Mouse (Mus musculus) stomach, embryonic 14.5 days (tissue): Measurements from ENCODE around the gene Cacna1b. TPM values are rescaled to one million over a fixed set of nuclear protein-coding genes. Genes with fewer than 3 reads are reported as not detected.
A peak's percentile ranks its signal among the peaks of the same experiment; 100 is the strongest.

Source experiments
- ATAC-seq: fragments of 200-750 bp; cut with Nextera tagmentation; 2 replicates; pipeline ENCODE4 v1.8.0; 2017; ENCODE audit warnings: low read depth, moderate TSS enrichment; ENCODE audit not compliant: insufficient number of reproducible peaks, insufficient read depth, low FRiP score
- H3K27ac ChIP-seq: fragments of 300-500 bp; sonication (generic); 2 replicates; pipeline ENCODE4 v1.5.1; 2014; ENCODE audit warnings: mild to moderate bottlenecking, low read length, moderate library complexity, mixed read lengths
- H3K27me3 ChIP-seq: fragments of 300-500 bp; sonication (generic); 2 replicates; pipeline ENCODE4 v1.6.1; 2014; ENCODE audit warnings: low read length, control low read depth, mixed read lengths; ENCODE audit not compliant: control insufficient read depth, insufficient read depth
- H3K36me3 ChIP-seq: fragments of 300-500 bp; sonication (generic); 2 replicates; pipeline ENCODE4 v1.6.1; 2014; ENCODE audit warnings: mild to moderate bottlenecking, control low read depth, low read length, moderate library complexity, mixed read lengths; ENCODE audit not compliant: control insufficient read depth, insufficient read depth
- H3K4me1 ChIP-seq: fragments of 300-500 bp; sonication (generic); 2 replicates; pipeline ENCODE4 v1.6.1; 2014; ENCODE audit warnings: low read length, control low read depth, mixed read lengths; ENCODE audit not compliant: control insufficient read depth, insufficient read depth
- H3K4me2 ChIP-seq: fragments of 300-500 bp; sonication (generic); replicated peaks from 2 replicates; pipeline ENCODE4 v1.6.1; 2014; ENCODE audit warnings: low read depth, low read length, control low read depth
- H3K4me3 ChIP-seq: fragments of 300-500 bp; sonication (generic); 2 replicates; pipeline ENCODE4 v1.5.1; 2014; ENCODE audit warnings: low read depth, low read length, control low read depth
- H3K9ac ChIP-seq: fragments of 300-500 bp; sonication (generic); replicated peaks from 2 replicates; pipeline ENCODE4 v1.6.1; 2014; ENCODE audit warnings: low read depth, mild to moderate bottlenecking, control low read depth, low read length, moderate library complexity, mixed read lengths
- H3K9me3 ChIP-seq: fragments of 300-500 bp; sonication (generic); 2 replicates; pipeline ENCODE4 v1.6.1; 2016; ENCODE audit warnings: low read depth, low read length, control low read depth; ENCODE audit not compliant: control insufficient read depth
- WGBS: fragments of 180-500 bp; shearing (Covaris S2); extraction: QIAGEN DNeasy Blood & Tissue Kit; methylation state at CpG from one replicate; pipeline ENCODE4 v1.1.7; 2014; 5-methylcytosine and 5-hydroxymethylcytosine counted together
- polyA plus RNA-seq: library from polyadenylated mRNA; unstranded; fragments of >200 nt; fragmentation: Nextera tagmentation; extraction: Ambion mirVana; gene quantifications from 2 replicates; pipeline ENCODE4 v1.2.1, GENCODE M21; 2014

Cacna1b gene
- polyA plus RNA-seq, 1 experiment from 2014 or later, result 1.3 TPM

DNA sequence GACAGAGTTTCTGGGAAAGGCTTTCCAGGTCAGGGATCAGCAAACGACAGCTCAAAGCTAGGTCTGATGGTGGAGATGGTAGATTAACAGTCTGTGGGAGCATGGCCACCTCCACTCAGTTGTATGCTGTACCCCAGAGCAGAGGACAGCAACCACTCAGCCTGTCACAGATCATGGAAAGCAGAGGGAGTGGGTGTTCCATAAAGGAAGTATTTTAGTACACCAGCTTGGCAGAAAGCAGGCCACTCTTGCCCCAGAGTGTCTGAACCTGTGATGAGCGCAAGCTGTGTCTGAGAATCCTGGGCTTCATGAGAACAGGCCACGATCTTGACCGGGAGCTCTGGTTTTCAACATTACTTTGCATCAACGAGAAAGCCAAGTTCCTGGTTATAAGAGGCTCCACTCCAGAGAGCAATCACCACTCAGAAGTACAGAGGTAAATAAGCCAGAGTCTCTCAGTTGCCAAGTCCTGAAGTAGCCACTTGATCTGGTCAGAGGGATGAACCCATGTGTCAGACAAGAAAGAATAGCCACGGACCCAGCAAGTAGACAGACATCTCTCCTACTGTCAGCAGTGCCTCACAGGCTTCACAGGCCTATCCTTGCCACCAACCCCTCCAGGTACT is 103.7 kb downstream of the Cacna1b start:
- WGBS, result 69% methylated on average over 6 of the region's 6 CpGs
- Histone ChIP-seq H3K27me3 (no peaks in the 10 kb centered on the region), H3K9ac (no peak overlapping the region), H3K9me3 (no peaks in the 10 kb centered on the region), H3K27ac (no peak overlapping the region), H3K4me1 (no peaks in the 10 kb centered on the region), H3K4me2 (no peak overlapping the region), H3K36me3 (no peaks in the 10 kb centered on the region), H3K4me3 (no peak overlapping the region)
- ATAC-seq, result no peak

DNA sequence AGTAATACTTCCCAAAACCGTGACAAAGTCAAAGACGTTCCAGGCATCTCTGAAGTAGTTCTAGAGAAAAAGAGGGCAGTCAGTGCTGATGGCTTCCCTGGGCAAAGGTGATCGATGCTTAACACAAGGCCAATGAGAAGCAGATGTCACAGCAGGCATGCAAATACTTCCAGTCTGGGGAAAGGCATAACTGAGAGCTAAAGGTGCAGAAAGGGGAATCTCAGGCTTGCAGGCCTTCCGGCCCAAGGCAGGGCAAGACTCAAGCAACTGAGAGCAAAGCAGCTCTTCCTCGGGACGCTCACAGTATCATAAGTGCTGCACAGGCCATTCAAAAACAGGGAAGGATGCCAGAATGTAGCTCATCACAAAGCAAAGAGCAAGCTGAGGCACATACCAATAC is 114.4 kb downstream of the Cacna1b start:
- H3K4me1 ChIP-seq, result no peaks in the 10 kb centered on the region
- H3K4me3 ChIP-seq, result no peak overlapping the region
- H3K9ac ChIP-seq, result no peak overlapping the region
- no peaks in the 10 kb centered on the region for H3K9me3 ChIP-seq
- H3K27me3 ChIP-seq, result no peaks in the 10 kb centered on the region
- 80% methylated on average over 6 of the region's 6 CpGs for WGBS
- no peak for ATAC-seq
- no peak overlapping the region for H3K4me2 ChIP-seq
- no peak overlapping the region for H3K27ac ChIP-seq
- H3K36me3 ChIP-seq, result no peaks in the 10 kb centered on the region

DNA sequence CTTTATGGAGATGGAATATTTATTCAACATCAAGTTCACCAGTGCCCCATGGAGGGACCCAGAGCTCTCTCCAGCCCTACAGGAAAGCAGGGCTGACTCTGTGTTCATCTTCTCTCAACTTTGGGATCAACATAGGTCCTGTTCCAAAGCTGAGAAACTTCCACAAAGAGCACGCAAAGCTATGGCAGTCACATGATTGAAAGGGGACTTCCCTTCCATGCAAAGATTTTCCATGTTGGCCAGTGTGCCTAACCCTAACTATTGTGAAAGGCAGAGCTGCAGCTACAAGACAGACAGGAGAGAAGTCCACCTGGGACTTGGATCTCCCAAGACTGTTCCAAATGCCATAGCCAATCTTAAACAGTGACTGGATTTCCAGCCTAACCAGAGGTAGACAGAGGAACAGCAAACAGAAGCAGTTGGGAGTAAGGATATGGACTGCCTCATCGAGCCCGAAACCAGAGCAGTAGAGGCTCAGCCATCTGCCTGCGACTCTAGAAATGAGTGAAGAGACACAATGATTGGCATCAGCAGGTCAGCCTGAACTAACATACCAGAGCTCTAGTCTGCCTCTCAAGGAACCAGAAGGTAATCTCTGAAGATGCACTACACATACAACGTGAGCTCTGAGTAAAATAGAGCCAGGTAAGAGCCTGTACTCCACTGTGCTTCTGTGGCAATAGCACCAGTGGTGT is 116.4 kb downstream of the Cacna1b start:
- Histone ChIP-seq H3K9me3 (no peaks in the 10 kb centered on the region), H3K27me3 (no peaks in the 10 kb centered on the region), H3K4me1 (no peaks in the 10 kb centered on the region), H3K36me3 (no peaks in the 10 kb centered on the region), H3K27ac (no peak overlapping the region), H3K4me3 (no peak overlapping the region), H3K9ac (no peak overlapping the region), H3K4me2 (no peak overlapping the region)
- WGBS, result 84% methylated on average over 5 of the region's 5 CpGs
- no peak for ATAC-seq

DNA sequence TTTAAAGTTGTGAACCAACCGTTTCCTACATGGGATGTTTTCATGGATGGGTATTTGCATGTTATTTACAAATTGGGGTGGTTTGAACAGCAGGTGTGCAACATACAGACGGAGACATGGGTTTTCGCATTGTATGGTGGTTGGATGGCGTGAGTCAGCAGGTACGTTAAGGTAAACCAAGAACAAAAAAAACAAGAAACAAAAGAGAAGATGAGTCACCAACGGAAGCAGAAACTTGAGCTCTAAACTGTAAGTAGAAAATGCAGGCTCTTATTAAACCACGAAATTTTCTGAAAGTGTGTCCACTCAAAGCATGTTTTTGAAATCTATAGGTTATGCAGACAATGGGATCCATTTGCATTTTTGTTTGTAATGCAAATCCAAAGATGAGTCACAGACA is 120.1 kb downstream of the Cacna1b start:
- H3K4me1 ChIP-seq, result no peaks in the 10 kb centered on the region
- no peak overlapping the region for H3K9ac ChIP-seq
- H3K4me2 ChIP-seq, result no peak overlapping the region
- no peak overlapping the region for H3K27ac ChIP-seq
- no peak overlapping the region for H3K4me3 ChIP-seq
- no peak for ATAC-seq
- H3K27me3 ChIP-seq, result no peaks in the 10 kb centered on the region
- no peaks in the 10 kb centered on the region for H3K36me3 ChIP-seq
- H3K9me3 ChIP-seq, result no peaks in the 10 kb centered on the region
- WGBS, result 89% methylated on average over 7 of the region's 7 CpGs

DNA sequence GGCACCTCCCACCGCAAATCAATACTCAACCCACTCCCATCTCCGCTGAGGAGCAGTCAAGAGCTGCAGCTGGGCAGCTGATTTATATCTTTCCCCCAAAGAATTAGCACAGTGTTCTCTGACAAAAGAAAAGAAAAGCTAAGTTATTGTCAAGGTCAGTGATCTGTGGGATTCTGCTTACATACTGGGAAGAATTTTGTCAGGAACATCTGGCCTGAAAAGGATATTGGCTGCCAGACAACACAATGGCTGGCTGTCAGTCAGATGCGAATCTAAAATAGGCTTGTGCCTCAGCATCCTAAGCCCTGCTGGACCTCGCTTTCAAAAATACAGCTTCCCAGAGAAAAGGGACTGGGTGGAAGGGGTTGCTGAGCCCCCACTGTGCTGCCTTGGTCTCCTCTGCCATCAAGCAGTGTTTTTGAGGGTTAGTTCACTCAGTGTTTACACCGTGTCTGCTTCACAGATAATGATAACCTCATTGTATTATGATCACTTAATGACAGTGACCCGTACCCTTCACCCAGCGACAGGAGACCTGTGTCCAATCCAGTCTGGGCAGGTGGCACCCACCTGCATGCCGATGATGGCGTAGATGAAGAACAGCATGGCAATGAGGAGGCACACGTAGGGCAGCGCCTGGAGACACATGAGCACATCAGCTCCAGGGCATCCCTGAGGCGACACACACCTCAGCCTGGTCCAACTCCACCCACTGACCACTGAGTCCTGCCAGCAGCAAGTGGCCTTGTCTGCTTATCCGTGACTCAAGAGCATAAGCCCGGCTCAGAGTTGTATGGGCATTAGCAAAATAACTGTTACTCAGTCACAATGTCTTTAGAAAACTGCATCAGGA is 124.6 kb downstream of the Cacna1b start:
- Histone ChIP-seq H3K27me3 (no peaks in the 10 kb centered on the region), H3K4me3 (no peak overlapping the region), H3K9me3 (no peaks in the 10 kb centered on the region), H3K4me2 (no peak overlapping the region), H3K9ac (no peak overlapping the region), H3K36me3 (no peaks in the 10 kb centered on the region), H3K4me1 (no peaks in the 10 kb centered on the region), H3K27ac (no peak overlapping the region)
- 0 out of 2 replicates have a peak, but pooled peaks have one; percentile 23 for ATAC-seq
- 66% methylated on average over 14 of the region's 14 CpGs for WGBS

DNA sequence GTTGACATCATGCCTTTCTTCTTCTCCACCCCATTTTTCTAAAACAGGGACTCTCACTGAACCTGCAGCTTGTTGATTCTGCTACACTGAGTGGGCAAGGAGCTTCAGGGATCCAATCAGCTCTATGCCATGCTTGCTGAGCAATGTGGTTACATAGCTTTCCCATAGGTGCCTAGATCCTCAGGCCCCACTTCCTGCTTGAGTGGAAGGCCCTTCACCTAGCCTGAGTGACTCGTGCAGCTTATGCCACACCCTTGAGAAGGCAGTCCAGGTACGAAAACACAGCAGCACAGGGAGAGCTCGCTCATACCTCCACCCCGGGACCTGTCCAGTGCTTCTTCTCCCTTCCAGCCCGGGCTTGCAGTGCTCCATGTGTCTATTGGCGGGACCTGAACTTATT is 129.3 kb downstream of the Cacna1b start:
- H3K4me2 ChIP-seq, result no peak overlapping the region
- no peaks in the 10 kb centered on the region for H3K4me1 ChIP-seq
- ATAC-seq, result 0 out of 2 replicates have a peak, but pooled peaks have one; percentile 34
- no peaks in the 10 kb centered on the region for H3K9me3 ChIP-seq
- no peak overlapping the region for H3K4me3 ChIP-seq
- 77% methylated on average over 6 of the region's 6 CpGs for WGBS
- H3K36me3 ChIP-seq, result no peaks in the 10 kb centered on the region
- no peak overlapping the region for H3K9ac ChIP-seq
- no peak overlapping the region for H3K27ac ChIP-seq
- no peaks in the 10 kb centered on the region for H3K27me3 ChIP-seq

DNA sequence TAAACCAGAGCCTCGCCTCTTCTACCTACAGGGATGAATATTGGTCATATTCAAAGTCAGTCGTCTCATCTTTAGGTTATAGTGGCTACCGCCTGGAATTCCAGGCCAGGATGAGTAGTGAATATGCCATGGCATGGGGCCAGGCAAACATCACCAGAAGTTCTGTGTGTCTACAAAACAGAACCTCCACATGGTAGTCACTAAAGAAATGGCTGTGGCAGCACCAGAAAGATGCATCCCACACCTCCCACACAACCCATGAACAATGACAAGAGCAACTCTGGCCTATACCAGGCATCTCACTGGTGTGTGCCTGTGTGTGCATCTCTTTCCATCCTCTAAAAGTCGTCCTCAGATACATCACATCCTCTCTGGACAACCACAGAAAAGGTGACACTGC is 145.8 kb downstream of the Cacna1b start:
- no peak for ATAC-seq
- Histone ChIP-seq H3K4me2 (no peak overlapping the region), H3K36me3 (no peaks in the 10 kb centered on the region), H3K9ac (no peak overlapping the region), H3K4me1 (no peaks in the 10 kb centered on the region), H3K27me3 (no peaks in the 10 kb centered on the region), H3K27ac (no peak overlapping the region), H3K4me3 (no peak overlapping the region), H3K9me3 (no peaks in the 10 kb centered on the region)
- WGBS, result 82% methylated on average over 4 of the region's 4 CpGs

DNA sequence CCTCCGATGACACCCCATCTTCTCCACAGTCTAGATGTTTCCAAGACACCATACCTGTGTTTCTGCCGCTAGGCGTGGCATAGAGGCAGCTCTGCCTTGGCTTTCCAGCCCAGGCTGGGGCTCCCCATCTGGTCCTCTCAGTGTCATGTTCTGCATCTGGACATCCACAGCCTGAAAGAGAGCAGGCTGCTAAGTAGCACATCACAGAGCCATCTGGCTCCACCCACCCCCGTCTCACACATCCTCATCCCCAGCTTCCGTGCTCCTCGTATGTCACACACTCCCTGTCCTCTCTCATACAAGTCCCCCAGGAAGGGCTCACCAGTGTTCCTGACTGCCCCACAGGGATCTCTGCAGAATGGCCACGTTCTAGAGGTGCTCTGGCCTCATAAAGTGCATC is 153.2 kb downstream of the Cacna1b start:
- H3K27me3 ChIP-seq, result no peaks in the 10 kb centered on the region
- H3K4me2 ChIP-seq, result no peak overlapping the region
- H3K36me3 ChIP-seq, result no peaks in the 10 kb centered on the region
- no peak overlapping the region for H3K27ac ChIP-seq
- no peak for ATAC-seq
- no peaks in the 10 kb centered on the region for H3K4me1 ChIP-seq
- no peaks in the 10 kb centered on the region for H3K9me3 ChIP-seq
- 70% methylated on average over 7 of the region's 7 CpGs for WGBS
- no peak overlapping the region for H3K9ac ChIP-seq
- H3K4me3 ChIP-seq, result no peak overlapping the region
